Mouse (Mus musculus) heart, embryonic 13.5 days (tissue): Measurements from ENCODE around the gene Megf8. TPM values are rescaled to one million over a fixed set of nuclear protein-coding genes. Genes with fewer than 3 reads are reported as not detected.
"Not testable (repeated sequence)": the region's sequence is repeated elsewhere in the genome, so short reads cannot be mapped to it uniquely, and the experiment has no call there.

ENCODE experiments used
- ATAC-seq: fragments of 200-750 bp; cut with Nextera tagmentation; 2 replicates; pipeline ENCODE4 v1.8.0; 2017; ENCODE audit warnings: moderate TSS enrichment; ENCODE audit not compliant: insufficient number of reproducible peaks, low FRiP score, low TSS enrichment; ENCODE audit errors: extremely low read depth
- H3K27ac ChIP-seq: fragments of 300-500 bp; sonication (generic); replicated peaks from 2 replicates; pipeline ENCODE4 v1.5.1; 2015; ENCODE audit warnings: moderate library complexity, mild to moderate bottlenecking, inconsistent platforms
- H3K27me3 ChIP-seq: fragments of 300-500 bp; sonication (generic); replicated peaks from 2 replicates; pipeline ENCODE4 v1.6.1; 2015; ENCODE audit warnings: mild to moderate bottlenecking, inconsistent platforms
- H3K36me3 ChIP-seq: fragments of 300-500 bp; sonication (generic); 2 replicates; pipeline ENCODE4 v1.6.1; 2015; ENCODE audit warnings: mild to moderate bottlenecking, inconsistent platforms
- H3K4me1 ChIP-seq: fragments of 300-500 bp; sonication (generic); 2 replicates; pipeline ENCODE4 v1.6.1; 2015; ENCODE audit warnings: inconsistent platforms
- H3K4me2 ChIP-seq: fragments of 300-500 bp; sonication (generic); 2 replicates; pipeline ENCODE4 v1.6.1; 2015; ENCODE audit warnings: inconsistent platforms, mild to moderate bottlenecking, moderate library complexity
- H3K4me3 ChIP-seq: fragments of 300-500 bp; sonication (generic); 2 replicates; pipeline ENCODE4 v1.5.1; 2015; ENCODE audit warnings: moderate library complexity, mild to moderate bottlenecking, inconsistent platforms
- H3K9ac ChIP-seq: fragments of 300-500 bp; sonication (generic); 2 replicates; pipeline ENCODE4 v1.6.1; 2015; ENCODE audit warnings: inconsistent platforms, mild to moderate bottlenecking, moderate library complexity
- H3K9me3 ChIP-seq: fragments of 300-500 bp; sonication (generic); 2 replicates; pipeline ENCODE4 v1.6.1; 2016; ENCODE audit warnings: inconsistent platforms
- WGBS: fragments of 180-500 bp; shearing (Covaris S2); methylation state at CpG from one replicate; pipeline ENCODE4 v1.1.7; 2015; ENCODE audit warnings: mixed read lengths; 5-methylcytosine and 5-hydroxymethylcytosine counted together
- polyA plus RNA-seq: library from polyadenylated mRNA; unstranded; fragments of >200 nt; fragmentation: Nextera tagmentation; extraction: Ambion mirVana; gene quantifications from 2 replicates; pipeline ENCODE4 v1.2.1, GENCODE M21; 2015

The Megf8 gene
- polyA plus RNA-seq, 1 experiment from 2014 or later = 7.5 TPM

DNA sequence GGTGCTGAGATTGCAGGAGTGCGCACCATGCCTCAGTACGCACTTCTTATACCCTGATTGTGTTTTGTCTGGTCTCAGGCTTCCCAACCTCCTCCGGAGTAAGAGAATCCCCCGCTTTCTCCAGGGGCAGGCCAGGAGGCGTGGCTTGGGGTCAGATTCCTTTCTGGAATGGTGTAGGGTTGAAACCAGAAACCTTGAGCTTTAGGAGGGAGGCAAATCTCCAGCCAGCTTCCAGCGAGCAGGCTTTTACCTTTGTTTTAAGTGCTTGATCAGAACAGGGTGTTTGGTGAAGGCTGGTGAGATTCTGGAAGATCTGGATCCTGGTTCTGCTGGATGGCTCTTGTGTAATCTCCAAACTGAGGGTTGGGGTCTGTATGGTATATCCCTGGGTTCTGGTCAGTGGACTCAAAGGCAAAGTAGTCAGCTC lies 5.1 kb downstream of the Megf8 start:
- peaks cover 8% of the 10 kb centered on the region; the same call in 1 of the 2 replicates for H3K36me3 ChIP-seq
- peak overlapping the region; percentile 58 for H3K4me2 ChIP-seq
- peaks cover 22% of the 10 kb centered on the region for H3K4me1 ChIP-seq
- H3K9ac ChIP-seq = peak overlapping the region; percentile 65
- peak; percentile 39; the same call in 1 of the 2 replicates for ATAC-seq
- 9% methylated on average over 6 of the region's 6 CpGs for WGBS
- H3K9me3 ChIP-seq = no peaks in the 10 kb centered on the region
- no peaks in the 10 kb centered on the region for H3K27me3 ChIP-seq
- peak overlapping the region; percentile 22 for H3K4me3 ChIP-seq
- H3K27ac ChIP-seq = peak overlapping the region; percentile 84

DNA sequence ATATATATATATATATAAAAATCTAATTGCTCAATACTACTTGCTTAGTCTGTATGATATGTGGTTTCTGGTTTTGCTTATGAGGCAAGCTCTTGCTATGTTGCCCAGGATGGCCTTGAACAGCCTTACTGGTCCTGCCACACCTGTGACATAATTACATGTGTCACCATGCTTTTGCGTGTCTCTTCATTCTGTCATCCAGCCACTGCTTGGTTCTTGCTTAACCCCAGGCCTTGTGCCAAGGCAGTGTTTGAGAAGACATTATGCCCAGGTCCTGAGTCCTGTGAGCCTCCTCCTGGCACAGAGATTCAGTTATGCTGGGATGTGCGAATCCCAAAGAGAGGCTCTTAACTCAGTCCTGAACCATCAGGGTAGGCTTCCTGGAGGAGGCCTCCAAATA lies 6.3 kb downstream of the Megf8 start:
- peaks cover 11% of the 10 kb centered on the region; the same call in 1 of the 2 replicates for H3K36me3 ChIP-seq
- H3K27ac ChIP-seq = no peak overlapping the region
- H3K4me2 ChIP-seq = no peak overlapping the region
- H3K9me3 ChIP-seq = no peaks in the 10 kb centered on the region
- H3K4me3 ChIP-seq = no peak overlapping the region
- no peaks in the 10 kb centered on the region for H3K27me3 ChIP-seq
- H3K9ac ChIP-seq = no peak overlapping the region
- H3K4me1 ChIP-seq = peaks cover 12% of the 10 kb centered on the region
- WGBS = 92% methylated on average over 2 of the region's 2 CpGs
- no peak for ATAC-seq

- H3K36me3 ChIP-seq = peaks cover 20% of the 10 kb centered on the region
- 83% methylated on average over 6 of the region's 6 CpGs for WGBS
- H3K9me3 ChIP-seq, ATAC-seq, H3K27ac ChIP-seq, H3K4me3 ChIP-seq, H3K4me2 ChIP-seq, H3K27me3 ChIP-seq, H3K9ac ChIP-seq: not testable (repeated sequence)
- H3K4me1 ChIP-seq = peaks cover 12% of the 10 kb centered on the region
These were observed 8.5 kb downstream of the Megf8 start for GRCm38 (mm10) chr7:25325431-25325830.

GRCm38 (mm10) chr7:25326233-25326632 lies 9.3 kb downstream of the Megf8 start:
- Histone ChIP-seq H3K4me2 (no peak overlapping the region), H3K27me3 (no peaks in the 10 kb centered on the region), H3K9ac (no peak overlapping the region), H3K4me1 (peaks cover 12% of the 10 kb centered on the region), H3K36me3 (peaks cover 28% of the 10 kb centered on the region), H3K27ac (no peak overlapping the region), H3K4me3 (no peak overlapping the region), H3K9me3 (no peaks in the 10 kb centered on the region)
- ATAC-seq = no peak
- 75% methylated on average over 8 of the region's 8 CpGs for WGBS

- ATAC-seq = 0 out of 2 replicates have a peak, but pooled peaks have one; percentile 16
- H3K27ac ChIP-seq = no peak overlapping the region
- H3K36me3 ChIP-seq = peaks cover 64% of the 10 kb centered on the region
- no peak overlapping the region for H3K4me3 ChIP-seq
- 39% methylated on average over 16 of the region's 16 CpGs for WGBS
- H3K9me3 ChIP-seq = no peaks in the 10 kb centered on the region
- no peak overlapping the region for H3K4me2 ChIP-seq
- H3K4me1 ChIP-seq = no peaks in the 10 kb centered on the region; the same call in 1 of the 2 replicates
- no peaks in the 10 kb centered on the region for H3K27me3 ChIP-seq
- H3K9ac ChIP-seq = no peak overlapping the region
These were observed 16.8 kb downstream of the Megf8 start for GRCm38 (mm10) chr7:25333596-25334307.

GRCm38 (mm10) chr7:25334472-25334871 lies 17.5 kb downstream of the Megf8 start:
- H3K4me2 ChIP-seq = no peak overlapping the region
- no peak overlapping the region for H3K4me3 ChIP-seq
- WGBS = 72% methylated on average over 12 of the region's 12 CpGs
- peaks cover 68% of the 10 kb centered on the region for H3K36me3 ChIP-seq
- no peaks in the 10 kb centered on the region for H3K9me3 ChIP-seq
- H3K27ac ChIP-seq = no peak overlapping the region
- H3K9ac ChIP-seq = no peak overlapping the region
- no peaks in the 10 kb centered on the region for H3K27me3 ChIP-seq
- ATAC-seq = no peak
- no peaks in the 10 kb centered on the region; the same call in 1 of the 2 replicates for H3K4me1 ChIP-seq

DNA sequence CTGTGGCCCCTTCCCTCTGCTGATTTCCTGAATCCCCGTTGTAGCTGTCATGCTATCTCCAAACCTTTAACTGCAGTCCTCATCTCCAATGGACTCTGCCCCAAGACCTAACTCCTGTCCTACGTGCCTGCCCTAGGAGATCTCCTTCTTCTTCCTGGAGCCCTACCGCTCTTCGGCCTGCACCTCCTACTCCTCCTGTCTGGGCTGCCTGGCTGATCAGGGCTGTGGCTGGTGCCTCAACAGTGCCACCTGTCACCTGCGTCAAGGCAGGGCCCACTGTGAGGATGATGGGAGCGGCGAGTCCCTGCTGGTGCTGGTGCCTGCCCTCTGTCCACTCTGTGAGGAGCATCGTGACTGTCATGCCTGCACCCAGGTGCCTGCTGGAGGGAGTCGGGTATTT lies 22.4 kb downstream of the Megf8 start:
- H3K4me1 ChIP-seq = no peaks in the 10 kb centered on the region
- no peak overlapping the region for H3K4me2 ChIP-seq
- no peak overlapping the region for H3K27ac ChIP-seq
- H3K9ac ChIP-seq = no peak overlapping the region
- no peak for ATAC-seq
- no peak overlapping the region for H3K4me3 ChIP-seq
- H3K27me3 ChIP-seq = no peaks in the 10 kb centered on the region
- no peaks in the 10 kb centered on the region for H3K9me3 ChIP-seq
- 82% methylated on average over 9 of the region's 9 CpGs for WGBS
- peaks cover 80% of the 10 kb centered on the region for H3K36me3 ChIP-seq

DNA sequence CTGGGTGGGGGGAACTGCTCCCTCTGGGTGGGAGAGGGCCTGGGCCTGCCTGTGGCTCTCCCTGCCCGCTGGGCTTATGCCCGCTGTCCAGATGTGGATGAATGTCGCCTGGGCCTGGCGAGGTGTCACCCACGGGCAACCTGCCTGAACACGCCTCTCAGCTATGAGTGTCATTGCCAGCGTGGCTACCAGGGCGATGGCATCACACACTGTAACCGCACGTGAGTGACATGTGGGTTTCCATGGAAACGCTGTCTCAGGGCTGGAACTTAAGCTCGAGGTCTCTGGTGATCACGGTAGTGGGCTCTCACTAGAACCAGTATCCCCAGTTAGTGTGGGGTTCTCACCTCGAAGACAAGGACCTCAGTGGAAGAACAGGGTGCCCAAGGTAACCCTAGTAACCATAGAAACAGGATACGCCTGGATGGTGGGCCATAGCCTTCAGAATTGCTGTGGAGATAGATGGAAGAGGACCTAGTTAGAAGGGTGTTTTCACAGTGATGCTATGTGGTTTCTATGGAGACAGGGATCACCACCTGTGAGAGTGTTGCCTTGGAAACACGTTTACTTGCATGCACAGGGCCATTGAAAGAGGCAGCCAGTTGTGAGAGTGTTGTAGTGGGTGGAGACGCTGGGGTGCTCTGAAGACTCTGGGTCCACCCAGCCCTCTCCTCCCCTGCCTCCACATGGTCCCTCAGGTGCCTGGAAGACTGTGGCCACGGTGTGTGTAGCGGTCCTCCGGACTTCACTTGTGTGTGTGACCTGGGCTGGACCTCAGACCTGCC lies 24.2 kb downstream of the Megf8 start:
- Histone ChIP-seq H3K4me1 (no peaks in the 10 kb centered on the region), H3K4me3 (no peak overlapping the region), H3K36me3 (peaks cover 70% of the 10 kb centered on the region), H3K9ac (no peak overlapping the region), H3K27ac (no peak overlapping the region), H3K9me3 (no peaks in the 10 kb centered on the region), H3K27me3 (no peaks in the 10 kb centered on the region), H3K4me2 (no peak overlapping the region)
- 78% methylated on average over 20 of the region's 20 CpGs for WGBS
- ATAC-seq = no peak

- Histone ChIP-seq H3K4me3 (no peak overlapping the region), H3K9me3 (peaks cover 9% of the 10 kb centered on the region; the same call in 1 of the 2 replicates), H3K9ac (no peak overlapping the region), H3K27ac (no peak overlapping the region), H3K4me1 (no peaks in the 10 kb centered on the region), H3K4me2 (no peak overlapping the region), H3K27me3 (no peaks in the 10 kb centered on the region), H3K36me3 (peaks cover 84% of the 10 kb centered on the region)
- no peak for ATAC-seq
- WGBS = 73% methylated on average over 8 of the region's 8 CpGs
These were observed 31.9 kb downstream of the Megf8 start for GRCm38 (mm10) chr7:25348861-25349260.

DNA sequence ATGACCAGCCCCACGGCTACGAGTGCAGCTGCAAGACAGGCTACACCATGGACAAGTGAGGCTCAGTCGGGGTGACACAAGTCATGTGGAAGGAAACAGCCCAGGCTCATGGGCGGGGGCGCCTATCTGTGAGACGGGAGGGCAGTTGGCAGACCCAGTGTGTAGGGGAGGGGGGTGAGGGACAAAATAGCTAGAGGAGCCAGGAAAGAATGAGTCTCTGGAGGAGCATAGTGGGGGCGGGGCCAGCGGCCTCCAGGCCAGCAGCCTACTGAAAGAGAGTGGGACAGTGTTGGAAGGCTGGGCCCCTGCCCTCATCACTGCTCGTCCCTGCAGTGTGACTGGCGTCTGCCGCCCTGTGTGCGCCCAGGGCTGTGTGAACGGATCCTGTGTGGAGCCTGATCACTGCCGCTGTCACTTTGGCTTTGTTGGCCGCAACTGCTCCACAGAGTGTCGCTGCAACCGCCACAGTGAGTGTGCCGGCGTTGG lies 41.8 kb downstream of the Megf8 start:
- Histone ChIP-seq H3K4me3 (no peak overlapping the region), H3K36me3 (peaks cover 82% of the 10 kb centered on the region), H3K9me3 (no peaks in the 10 kb centered on the region), H3K4me1 (peaks cover 10% of the 10 kb centered on the region), H3K9ac (peak overlapping the region; percentile 33), H3K27me3 (no peaks in the 10 kb centered on the region), H3K27ac (peak overlapping the region; percentile 48; the same call in 1 of the 2 replicates), H3K4me2 (peak overlapping the region; percentile 22; the same call in 1 of the 2 replicates)
- peak; percentile 26; the same call in 1 of the 2 replicates for ATAC-seq
- WGBS = 74% methylated on average over 19 of the region's 19 CpGs

GRCm38 (mm10) chr7:25363151-25363550 lies 46.2 kb downstream of the Megf8 start:
- H3K27ac ChIP-seq = no peak overlapping the region
- peaks cover 58% of the 10 kb centered on the region for H3K36me3 ChIP-seq
- no peak overlapping the region for H3K4me3 ChIP-seq
- no peaks in the 10 kb centered on the region for H3K9me3 ChIP-seq
- peaks cover 18% of the 10 kb centered on the region for H3K4me1 ChIP-seq
- no peak for ATAC-seq
- 81% methylated on average over 19 of the region's 19 CpGs for WGBS
- H3K4me2 ChIP-seq = no peak overlapping the region
- H3K9ac ChIP-seq = no peak overlapping the region
- peaks cover 34% of the 10 kb centered on the region for H3K27me3 ChIP-seq
